Mouse (Mus musculus): Measurements from ENCODE around the gene Il16. TPM values are rescaled to one million over a fixed set of nuclear protein-coding genes. Genes with fewer than 3 reads are reported as not detected.

Il16 gene
- polyA plus RNA-seq, 1 experiment from 2014 or later: 0.70 TPM

DNA sequence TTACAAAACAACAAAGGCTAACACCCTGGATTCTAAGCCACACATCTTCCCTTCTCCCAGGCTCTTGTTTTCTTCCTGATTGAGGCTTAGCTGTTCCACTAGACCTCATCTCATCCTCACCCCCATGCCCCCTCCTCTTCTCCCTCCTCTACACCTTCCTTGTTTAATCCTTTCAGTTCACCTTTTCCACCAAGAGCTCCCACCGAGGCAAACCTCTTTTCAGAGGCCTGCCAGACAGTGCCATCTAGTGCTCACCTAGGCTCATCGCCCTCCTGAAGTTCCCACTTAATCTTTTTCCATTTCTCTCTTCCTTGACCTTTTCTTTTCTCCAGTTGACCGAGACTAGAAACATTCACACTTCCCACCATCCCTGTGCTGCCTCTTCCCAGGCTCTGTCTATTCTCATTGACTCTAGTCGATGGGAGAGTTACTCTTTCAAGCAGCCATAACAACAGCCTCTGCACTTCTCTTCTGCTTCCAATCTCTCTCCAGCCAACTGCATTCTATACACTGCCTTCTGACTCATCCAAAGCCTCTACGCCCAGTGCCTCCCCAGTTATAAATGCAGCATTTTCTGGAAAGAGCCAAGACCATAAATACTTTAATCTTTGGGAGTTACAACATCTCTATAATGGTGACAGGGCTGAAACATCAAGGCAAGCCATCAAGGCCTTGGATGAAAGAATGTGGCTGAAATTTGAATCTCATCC is 69.8 kb downstream of the Il16 start:
- Histone ChIP-seq H3K4me3 (replicated peaks; ENCODE audit: low read depth, low read length) (no peak overlapping the region), H3K4me2 (ENCODE audit: low read length) (no peak overlapping the region), H3K9me3 (ENCODE audit: control insufficient read depth, low read length) (no peaks in the 10 kb centered on the region), H3K27me3 (ENCODE audit: control insufficient read depth, insufficient read depth, low read length) (no peaks in the 10 kb centered on the region), H3K36me3 (ENCODE audit: control insufficient read depth, insufficient read depth, low read length) (no peaks in the 10 kb centered on the region), H3K27ac (replicated peaks; ENCODE audit: low read depth, low read length) (no peak overlapping the region), H3K4me1 (ENCODE audit: control insufficient read depth, insufficient read depth, low read length) (no peaks in the 10 kb centered on the region), H3K9ac (replicated peaks; ENCODE audit: low read length) (no peak overlapping the region)
- DNase-seq (peak; percentile 78), ATAC-seq (ENCODE audit: low FRiP score, low TSS enrichment) (no peak)
- 38% methylated on average over 5 of the region's 5 CpGs for WGBS

DNA sequence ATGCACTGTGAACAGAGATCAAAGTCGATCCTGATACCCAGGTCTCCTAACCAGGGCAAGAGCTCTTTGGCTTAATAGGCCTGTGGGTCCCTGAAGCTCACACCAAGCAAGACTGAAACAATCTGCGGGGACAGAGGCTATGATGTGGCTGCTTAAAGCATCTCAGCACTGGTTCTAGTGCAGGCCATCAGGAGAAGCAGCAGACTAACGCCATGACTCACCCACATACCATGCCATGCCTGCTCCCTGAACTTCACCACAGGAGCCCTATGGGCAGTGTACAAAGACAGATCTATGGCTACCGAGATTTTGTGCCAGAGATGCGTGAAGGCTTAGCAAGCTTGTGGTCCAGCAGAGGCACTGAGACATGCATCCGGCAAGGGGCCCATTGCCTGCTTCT is 74.0 kb downstream of the Il16 start:
- H3K4me1 ChIP-seq (ENCODE audit: control insufficient read depth, insufficient read depth, low read length): no peaks in the 10 kb centered on the region
- no peaks in the 10 kb centered on the region for H3K27me3 ChIP-seq (ENCODE audit: control insufficient read depth, insufficient read depth, low read length)
- H3K4me2 ChIP-seq (ENCODE audit: low read length): no peak overlapping the region
- no peak overlapping the region for H3K4me3 ChIP-seq (replicated peaks; ENCODE audit: low read depth, low read length)
- ATAC-seq (ENCODE audit: low FRiP score, low TSS enrichment): no peak
- H3K27ac ChIP-seq (replicated peaks; ENCODE audit: low read depth, low read length): no peak overlapping the region
- no peaks in the 10 kb centered on the region for H3K9me3 ChIP-seq (ENCODE audit: control insufficient read depth, low read length)
- H3K9ac ChIP-seq (replicated peaks; ENCODE audit: low read length): no peak overlapping the region
- WGBS: 92% methylated on average over 6 of the region's 6 CpGs
- no peaks in the 10 kb centered on the region for H3K36me3 ChIP-seq (ENCODE audit: control insufficient read depth, insufficient read depth, low read length)
- no peak for DNase-seq

DNA sequence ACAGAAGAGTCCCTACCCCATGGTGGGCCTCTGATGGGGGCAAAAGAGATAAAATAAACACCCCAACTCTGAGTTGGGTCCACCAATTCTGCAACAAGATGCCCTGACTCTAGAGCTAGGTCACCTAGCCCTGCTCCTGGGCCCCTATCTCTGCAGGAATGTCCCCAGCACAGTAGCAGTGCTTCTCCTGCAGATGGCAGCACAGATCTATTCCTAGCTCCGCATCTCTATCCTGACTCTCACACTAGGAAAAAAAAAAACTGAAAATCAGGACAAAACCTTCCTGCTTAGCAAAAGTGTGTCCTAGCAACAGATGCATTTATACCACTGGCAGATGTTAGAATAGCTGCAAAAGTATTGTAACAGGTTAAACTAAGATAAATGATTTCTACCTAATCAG is 76.8 kb downstream of the Il16 start:
- Histone ChIP-seq H3K4me2 (ENCODE audit: low read length) (no peak overlapping the region), H3K36me3 (ENCODE audit: control insufficient read depth, insufficient read depth, low read length) (no peaks in the 10 kb centered on the region), H3K9me3 (ENCODE audit: control insufficient read depth, low read length) (no peaks in the 10 kb centered on the region), H3K9ac (replicated peaks; ENCODE audit: low read length) (no peak overlapping the region), H3K27ac (replicated peaks; ENCODE audit: low read depth, low read length) (no peak overlapping the region), H3K4me1 (ENCODE audit: control insufficient read depth, insufficient read depth, low read length) (no peaks in the 10 kb centered on the region), H3K27me3 (ENCODE audit: control insufficient read depth, insufficient read depth, low read length) (no peaks in the 10 kb centered on the region), H3K4me3 (replicated peaks; ENCODE audit: low read depth, low read length) (no peak overlapping the region)
- 19% methylated on average over 1 of the region's 1 CpGs for WGBS
- ATAC-seq (ENCODE audit: low FRiP score, low TSS enrichment): no peak; the same call in 1 of the 2 replicates
- peak; percentile 79 for DNase-seq

DNA sequence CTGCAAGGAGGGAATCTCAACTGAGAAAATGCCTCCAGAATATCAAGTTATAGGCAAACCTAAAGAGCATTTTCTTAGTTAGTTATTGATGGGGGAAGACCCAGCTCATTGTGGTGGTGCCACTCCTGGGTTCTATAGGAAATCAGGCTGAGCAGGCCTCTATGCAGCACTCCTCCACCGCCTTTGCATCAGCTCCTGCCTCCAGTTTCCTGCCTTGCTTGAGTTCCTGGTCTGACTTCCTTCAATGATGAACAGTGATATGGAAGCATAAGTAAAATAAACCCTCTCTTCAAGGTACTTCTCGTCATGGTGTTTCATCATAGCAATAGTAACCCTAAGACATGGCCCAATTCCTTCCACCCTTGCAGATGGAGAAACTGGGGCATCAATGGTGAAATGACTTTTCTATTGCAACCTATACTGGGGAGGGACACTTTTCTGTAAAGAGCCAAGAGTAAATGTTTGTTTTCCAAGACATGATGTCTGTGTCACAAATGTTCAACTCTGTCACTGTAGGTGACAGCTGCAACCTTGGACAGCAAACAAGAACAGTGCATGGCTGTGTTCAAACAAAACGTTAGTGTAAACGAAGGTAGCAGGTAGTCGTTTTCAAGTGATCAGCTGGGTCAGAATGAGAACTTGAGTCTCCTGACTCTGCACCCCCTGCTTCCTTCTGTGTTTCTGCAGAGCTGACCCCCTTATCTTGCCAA is 77.4 kb downstream of the Il16 start:
- Histone ChIP-seq H3K4me3 (replicated peaks; ENCODE audit: low read depth, low read length) (no peak overlapping the region), H3K4me1 (ENCODE audit: control insufficient read depth, insufficient read depth, low read length) (no peaks in the 10 kb centered on the region), H3K9ac (replicated peaks; ENCODE audit: low read length) (no peak overlapping the region), H3K9me3 (ENCODE audit: control insufficient read depth, low read length) (no peaks in the 10 kb centered on the region), H3K36me3 (ENCODE audit: control insufficient read depth, insufficient read depth, low read length) (no peaks in the 10 kb centered on the region), H3K27ac (replicated peaks; ENCODE audit: low read depth, low read length) (no peak overlapping the region), H3K27me3 (ENCODE audit: control insufficient read depth, insufficient read depth, low read length) (no peaks in the 10 kb centered on the region), H3K4me2 (ENCODE audit: low read length) (no peak overlapping the region)
- 85% methylated on average over 5 of the region's 5 CpGs for WGBS
- DNase-seq (no peak), ATAC-seq (ENCODE audit: low FRiP score, low TSS enrichment) (no peak)

DNA sequence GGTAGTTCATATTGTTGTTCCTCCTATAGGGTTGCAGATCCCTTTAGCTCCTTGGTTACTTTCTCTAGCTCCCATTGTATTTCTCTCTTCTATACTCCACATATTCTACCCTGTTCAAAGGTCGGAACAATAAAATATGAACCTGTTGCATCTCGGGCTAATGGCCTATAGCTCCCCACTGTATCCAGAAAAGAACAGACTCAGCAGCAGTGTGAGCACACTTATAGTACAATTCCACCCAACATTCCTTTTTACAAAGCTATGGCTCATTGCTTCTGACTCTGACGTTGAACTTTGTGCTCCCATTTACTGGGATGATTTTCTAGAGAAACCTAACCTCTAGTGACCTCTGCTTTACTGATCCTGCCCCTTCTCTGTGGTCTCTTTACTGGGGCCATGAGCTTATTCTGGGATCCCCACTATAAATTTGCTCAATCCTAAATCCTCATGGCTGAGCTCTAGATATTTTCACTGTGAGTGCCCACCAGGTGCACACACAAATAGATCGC is 79.4 kb downstream of the Il16 start:
- WGBS: 88% methylated on average over 4 of the region's 4 CpGs
- H3K4me3 ChIP-seq (replicated peaks; ENCODE audit: low read depth, low read length): no peak overlapping the region
- H3K27ac ChIP-seq (replicated peaks; ENCODE audit: low read depth, low read length): no peak overlapping the region
- ATAC-seq (ENCODE audit: low FRiP score, low TSS enrichment) (no peak), DNase-seq (no peak)
- no peaks in the 10 kb centered on the region for H3K27me3 ChIP-seq (ENCODE audit: control insufficient read depth, insufficient read depth, low read length)
- no peaks in the 10 kb centered on the region for H3K36me3 ChIP-seq (ENCODE audit: control insufficient read depth, insufficient read depth, low read length)
- no peaks in the 10 kb centered on the region for H3K9me3 ChIP-seq (ENCODE audit: control insufficient read depth, low read length)
- no peak overlapping the region for H3K9ac ChIP-seq (replicated peaks; ENCODE audit: low read length)
- H3K4me2 ChIP-seq (ENCODE audit: low read length): no peak overlapping the region
- H3K4me1 ChIP-seq (ENCODE audit: control insufficient read depth, insufficient read depth, low read length): no peaks in the 10 kb centered on the region

DNA sequence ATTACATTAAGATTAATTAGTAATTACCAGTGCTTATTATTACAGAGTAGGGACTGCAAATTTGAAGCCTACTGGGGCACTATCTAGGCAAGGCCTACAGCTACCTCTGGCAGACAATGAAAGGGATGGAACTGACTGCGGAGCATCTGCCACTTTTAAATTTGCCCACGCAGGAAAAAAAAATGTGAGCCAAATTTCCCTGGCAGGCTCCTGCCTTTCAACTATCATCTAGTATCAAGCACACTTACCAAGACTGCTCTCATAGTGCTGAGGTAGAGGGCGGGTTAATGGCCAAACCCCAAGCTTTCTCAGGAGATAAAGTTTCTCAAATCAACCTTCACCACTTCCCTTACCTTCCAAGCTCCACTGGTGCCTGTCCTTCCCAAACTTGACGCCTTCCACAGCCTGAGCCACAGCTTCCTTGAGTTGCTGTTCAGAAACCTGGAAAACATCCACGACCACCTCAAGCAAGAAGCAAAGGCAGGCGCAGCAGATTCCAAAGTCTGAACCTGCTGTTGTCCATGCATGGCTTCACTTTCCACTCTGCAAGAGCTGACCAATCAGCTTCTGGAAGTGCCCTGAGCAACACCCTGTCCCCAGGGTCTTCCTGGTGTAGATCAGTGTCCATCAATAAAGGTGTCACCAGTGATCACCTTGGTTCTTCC is 82.7 kb downstream of the Il16 start:
- Histone ChIP-seq H3K4me1 (ENCODE audit: control insufficient read depth, insufficient read depth, low read length) (no peaks in the 10 kb centered on the region), H3K4me3 (replicated peaks; ENCODE audit: low read depth, low read length) (no peak overlapping the region), H3K27ac (replicated peaks; ENCODE audit: low read depth, low read length) (no peak overlapping the region), H3K4me2 (ENCODE audit: low read length) (no peak overlapping the region), H3K36me3 (ENCODE audit: control insufficient read depth, insufficient read depth, low read length) (no peaks in the 10 kb centered on the region), H3K9me3 (ENCODE audit: control insufficient read depth, low read length) (no peaks in the 10 kb centered on the region), H3K27me3 (ENCODE audit: control insufficient read depth, insufficient read depth, low read length) (no peaks in the 10 kb centered on the region), H3K9ac (replicated peaks; ENCODE audit: low read length) (no peak overlapping the region)
- no peak for ATAC-seq (ENCODE audit: low FRiP score, low TSS enrichment)
- no peak for DNase-seq
- 88% methylated on average over 6 of the region's 6 CpGs for WGBS

DNA sequence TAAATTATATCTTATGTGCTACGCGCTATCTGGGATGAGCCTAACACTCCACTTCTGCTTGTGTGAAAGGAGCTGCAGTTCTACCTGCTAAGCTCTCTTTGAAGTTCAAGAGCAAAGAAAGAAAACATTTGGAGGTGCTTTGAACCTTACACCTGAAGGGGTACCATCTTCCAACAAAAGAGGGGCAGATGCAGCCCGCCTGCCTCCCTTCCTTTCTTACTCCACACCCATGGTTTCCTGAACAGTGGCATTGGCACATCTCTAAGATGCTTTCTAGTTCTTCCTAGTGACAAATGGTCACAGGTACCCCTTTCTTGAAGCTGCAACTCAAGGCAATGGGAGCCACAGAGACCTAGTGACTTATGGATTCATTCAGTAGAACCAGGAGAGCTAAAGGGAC is 83.8 kb downstream of the Il16 start:
- H3K4me2 ChIP-seq (ENCODE audit: low read length): no peak overlapping the region
- 94% methylated on average over 3 of the region's 3 CpGs for WGBS

DNA sequence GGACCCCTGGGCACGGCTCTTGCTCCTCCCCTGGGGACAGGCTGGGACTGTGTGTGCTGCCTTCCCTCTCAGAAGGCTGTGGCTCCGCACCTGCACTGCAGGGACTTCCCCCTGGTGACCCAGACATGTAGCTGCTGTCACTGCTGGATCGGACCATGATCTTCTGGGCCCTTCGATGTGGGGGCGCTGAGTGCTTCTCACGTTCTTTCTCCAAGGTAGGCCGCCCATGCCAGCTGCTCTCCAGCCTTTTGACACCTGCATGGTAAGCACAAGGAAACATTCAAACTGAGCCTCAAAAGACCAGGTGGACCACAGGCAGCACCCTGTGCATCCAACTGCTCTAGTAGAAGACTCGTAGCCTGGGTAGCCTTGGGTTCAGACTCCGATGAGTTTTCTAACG is 84.5 kb downstream of the Il16 start:
- no peak overlapping the region for H3K4me2 ChIP-seq (ENCODE audit: low read length)
- no peak overlapping the region for H3K9ac ChIP-seq (replicated peaks; ENCODE audit: low read length)
- WGBS: 92% methylated on average over 10 of the region's 10 CpGs
- no peak overlapping the region for H3K4me3 ChIP-seq (replicated peaks; ENCODE audit: low read depth, low read length)
- no peak overlapping the region for H3K27ac ChIP-seq (replicated peaks; ENCODE audit: low read depth, low read length)
- H3K4me1 ChIP-seq (ENCODE audit: control insufficient read depth, insufficient read depth, low read length): no peaks in the 10 kb centered on the region
- no peak for ATAC-seq (ENCODE audit: low FRiP score, low TSS enrichment)
- no peaks in the 10 kb centered on the region for H3K9me3 ChIP-seq (ENCODE audit: control insufficient read depth, low read length)
- H3K36me3 ChIP-seq (ENCODE audit: control insufficient read depth, insufficient read depth, low read length): no peaks in the 10 kb centered on the region
- H3K27me3 ChIP-seq (ENCODE audit: control insufficient read depth, insufficient read depth, low read length): no peaks in the 10 kb centered on the region
- DNase-seq: no peak

More for the DNA sequence above, 83.8 kb downstream of the Il16 start:
- no peaks in the 10 kb centered on the region for H3K36me3 ChIP-seq (ENCODE audit: control insufficient read depth, insufficient read depth, low read length)
- DNase-seq (no peak), ATAC-seq (ENCODE audit: low FRiP score, low TSS enrichment) (no peak)
- no peak overlapping the region for H3K27ac ChIP-seq (replicated peaks; ENCODE audit: low read depth, low read length)
- H3K4me3 ChIP-seq (replicated peaks; ENCODE audit: low read depth, low read length): no peak overlapping the region
- H3K9ac ChIP-seq (replicated peaks; ENCODE audit: low read length): no peak overlapping the region
- H3K4me1 ChIP-seq (ENCODE audit: control insufficient read depth, insufficient read depth, low read length): no peaks in the 10 kb centered on the region
- H3K9me3 ChIP-seq (ENCODE audit: control insufficient read depth, low read length): no peaks in the 10 kb centered on the region
- H3K27me3 ChIP-seq (ENCODE audit: control insufficient read depth, insufficient read depth, low read length): no peaks in the 10 kb centered on the region

Measured in midbrain, embryonic 14.5 days (tissue).